Mouse (Mus musculus) bone marrow macrophage, adult 2 months (primary cell): Measurements from ENCODE around the gene Gm16867. TPM values are rescaled to one million over a fixed set of nuclear protein-coding genes. Genes with fewer than 3 reads are reported as not detected.
"Not testable (repeated sequence)": the region's sequence is repeated elsewhere in the genome, so short reads cannot be mapped to it uniquely, and the experiment has no call there.

Experiments
- H3K27ac ChIP-seq: 2 replicates; pipeline ENCODE4 v1.5.1; 2012; ENCODE audit warnings: low read depth, low read length; ENCODE audit not compliant: insufficient read depth
- H3K4me1 ChIP-seq: 2 replicates; pipeline ENCODE4 v1.6.1; 2012; ENCODE audit warnings: low read length; ENCODE audit not compliant: control insufficient read depth, insufficient read depth
- H3K4me3 ChIP-seq: 2 replicates; pipeline ENCODE4 v1.5.1; 2012; ENCODE audit warnings: mild to moderate bottlenecking, low read length, moderate library complexity; ENCODE audit not compliant: insufficient read depth
- polyA plus RNA-seq: library from polyadenylated mRNA; stranded (reverse); fragments of >200 nt; gene quantifications from 2 replicates; pipeline ENCODE4 v1.2.4, GENCODE M21; 2012; ENCODE audit not compliant: missing spikeins, insufficient read depth, insufficient read length

Gm16867 gene
- 9.9 and 13.1 TPM in 2 replicates for polyA plus RNA-seq

GRCm38 (mm10) chr14:69503174-69503573, at the start of gene Gm16867:
Gene Gm16867 (minus strand): TSS chr14:69503362.
- not testable (repeated sequence) for H3K4me3 ChIP-seq, H3K4me1 ChIP-seq, H3K27ac ChIP-seq

- not testable (repeated sequence) for H3K4me3 ChIP-seq, H3K4me1 ChIP-seq, H3K27ac ChIP-seq
These were observed 44.1 kb upstream of the Gm16867 start for GRCm38 (mm10) chr14:69547310-69547709.

- H3K4me1 ChIP-seq, H3K4me3 ChIP-seq, H3K27ac ChIP-seq: not testable (repeated sequence)
These were observed 41.9 kb upstream of the Gm16867 start for GRCm38 (mm10) chr14:69545052-69545451.

GRCm38 (mm10) chr14:69544033-69544432, 40.9 kb upstream of the Gm16867 start:
- H3K27ac ChIP-seq, H3K4me3 ChIP-seq, H3K4me1 ChIP-seq: not testable (repeated sequence)

- not testable (repeated sequence) for H3K4me3 ChIP-seq, H3K27ac ChIP-seq, H3K4me1 ChIP-seq
These were observed 39.5 kb upstream of the Gm16867 start for GRCm38 (mm10) chr14:69542695-69543094.

GRCm38 (mm10) chr14:69540113-69540512, 37.0 kb upstream of the Gm16867 start:
- not testable (repeated sequence) for H3K4me1 ChIP-seq, H3K4me3 ChIP-seq, H3K27ac ChIP-seq

- H3K27ac ChIP-seq, H3K4me1 ChIP-seq, H3K4me3 ChIP-seq: not testable (repeated sequence)
These were observed 33.4 kb upstream of the Gm16867 start for GRCm38 (mm10) chr14:69536539-69536938.

GRCm38 (mm10) chr14:69526202-69526601, 23.0 kb upstream of the Gm16867 start:
- H3K4me3 ChIP-seq, H3K27ac ChIP-seq, H3K4me1 ChIP-seq: not testable (repeated sequence)

- not testable (repeated sequence) for H3K27ac ChIP-seq, H3K4me1 ChIP-seq, H3K4me3 ChIP-seq
These were observed 19.8 kb upstream of the Gm16867 start for GRCm38 (mm10) chr14:69523001-69523400.

GRCm38 (mm10) chr14:69520810-69521209, 17.6 kb upstream of the Gm16867 start:
- H3K4me3 ChIP-seq, H3K4me1 ChIP-seq, H3K27ac ChIP-seq: not testable (repeated sequence)

GRCm38 (mm10) chr14:69512449-69512848, 9.3 kb upstream of the Gm16867 start, which contains the start of gene Gm27179:
Gene Gm27179 (minus strand): TSS chr14:69512549.
- H3K4me3 ChIP-seq, H3K4me1 ChIP-seq, H3K27ac ChIP-seq: not testable (repeated sequence)

GRCm38 (mm10) chr14:69507000-69507399, 3.8 kb upstream of the Gm16867 start:
- not testable (repeated sequence) for H3K4me3 ChIP-seq, H3K4me1 ChIP-seq, H3K27ac ChIP-seq

- H3K27ac ChIP-seq, H3K4me3 ChIP-seq, H3K4me1 ChIP-seq: not testable (repeated sequence)
These were observed 567 bp downstream of the Gm16867 start for GRCm38 (mm10) chr14:69502440-69503150.

- H3K4me3 ChIP-seq, H3K27ac ChIP-seq, H3K4me1 ChIP-seq: not testable (repeated sequence)
These were observed 6.9 kb downstream of the Gm16867 start for GRCm38 (mm10) chr14:69496259-69496658.

GRCm38 (mm10) chr14:69494946-69495345, 8.2 kb downstream of the Gm16867 start:
- not testable (repeated sequence) for H3K4me1 ChIP-seq, H3K27ac ChIP-seq

GRCm38 (mm10) chr14:69494522-69494921, 8.6 kb downstream of the Gm16867 start:
- H3K4me3 ChIP-seq, H3K27ac ChIP-seq, H3K4me1 ChIP-seq: not testable (repeated sequence)

More at GRCm38 (mm10) chr14:69494946-69495345, 8.2 kb downstream of the Gm16867 start:
- H3K4me3 ChIP-seq, result not testable (repeated sequence)
